Mouse (Mus musculus) granulocyte monocyte progenitor cell, adult 5-6 weeks (primary cell): ENCODE results near the gene Hoxa5. TPM values are rescaled to one million over a fixed set of nuclear protein-coding genes. Genes with fewer than 3 reads are reported as not detected.
A peak's percentile ranks its signal among the peaks of the same experiment; 100 is the strongest.

ENCODE experiments used
- ATAC-seq: replicated peaks from 2 replicates; pipeline ENCODE4 v1.8.0; 2016; ENCODE audit warnings: mild to moderate bottlenecking, moderate TSS enrichment, inconsistent platforms; ENCODE audit not compliant: poor library complexity, severe bottlenecking
- total RNA-seq, 2 experiments: library from RNA; stranded (forward) in 1 of 2; stranded (reverse) in 1 of 2; fragments of 200-712, 200-1000 nt in 1 of 2; fragments of >200 nt in 1 of 2; fragmentation: Nextera tagmentation in 1 of 2; gene quantifications; 2 replicates each; pipeline ENCODE4 v1.2.3; 2014 to 2017

Gene Hoxa5
- 2.3 and 2.8 TPM in 2 replicates for total RNA-seq (2014; fragmentation: Nextera tagmentation)
- 0.36 and 0.43 TPM in 2 replicates for total RNA-seq (2017)

- ATAC-seq: peak; percentile 64
Measured at GRCm38 (mm10) chr6:52204050-52204752, at the start of gene Hoxa5. Gene Hoxa5, minus strand, starts transcription at chr6:52204587.

GRCm38 (mm10) chr6:52253511-52254500 lies 49.4 kb upstream of the Hoxa5 start:
- ATAC-seq: peak; percentile 14; the same call in 1 of the 2 replicates

DNA sequence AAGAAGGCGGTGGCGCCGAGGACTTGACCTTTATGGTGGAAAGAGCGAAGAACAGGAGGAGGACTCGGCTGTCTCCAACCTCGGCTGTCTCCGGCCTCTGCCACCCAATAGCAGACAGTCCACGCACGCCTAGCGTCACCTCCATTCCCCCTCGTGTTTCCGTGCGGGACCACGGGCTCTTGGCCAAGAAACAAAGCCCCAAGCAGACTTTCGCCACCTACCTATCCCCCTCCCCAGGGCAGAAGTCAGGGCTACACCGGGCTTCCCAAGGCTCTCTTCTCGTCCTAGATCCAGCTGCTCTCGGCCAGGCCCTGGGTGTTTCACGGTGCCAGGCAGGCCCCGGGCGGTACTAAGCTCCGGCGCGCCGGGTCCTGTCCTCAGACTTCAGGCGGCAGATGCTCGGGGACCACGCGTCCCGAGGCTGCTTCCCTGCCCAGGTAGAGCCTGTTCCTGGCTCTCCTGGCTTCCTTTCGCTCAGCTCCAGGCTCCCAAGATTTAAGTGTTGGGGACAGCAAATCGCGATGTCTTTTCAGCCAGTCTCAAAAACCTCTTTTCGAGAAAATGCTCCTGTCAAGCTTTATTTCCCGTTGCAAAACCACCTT lies 48.5 kb upstream of the Hoxa5 start:
- 0 out of 2 replicates have a peak, but pooled peaks have one; percentile 15 for ATAC-seq

DNA sequence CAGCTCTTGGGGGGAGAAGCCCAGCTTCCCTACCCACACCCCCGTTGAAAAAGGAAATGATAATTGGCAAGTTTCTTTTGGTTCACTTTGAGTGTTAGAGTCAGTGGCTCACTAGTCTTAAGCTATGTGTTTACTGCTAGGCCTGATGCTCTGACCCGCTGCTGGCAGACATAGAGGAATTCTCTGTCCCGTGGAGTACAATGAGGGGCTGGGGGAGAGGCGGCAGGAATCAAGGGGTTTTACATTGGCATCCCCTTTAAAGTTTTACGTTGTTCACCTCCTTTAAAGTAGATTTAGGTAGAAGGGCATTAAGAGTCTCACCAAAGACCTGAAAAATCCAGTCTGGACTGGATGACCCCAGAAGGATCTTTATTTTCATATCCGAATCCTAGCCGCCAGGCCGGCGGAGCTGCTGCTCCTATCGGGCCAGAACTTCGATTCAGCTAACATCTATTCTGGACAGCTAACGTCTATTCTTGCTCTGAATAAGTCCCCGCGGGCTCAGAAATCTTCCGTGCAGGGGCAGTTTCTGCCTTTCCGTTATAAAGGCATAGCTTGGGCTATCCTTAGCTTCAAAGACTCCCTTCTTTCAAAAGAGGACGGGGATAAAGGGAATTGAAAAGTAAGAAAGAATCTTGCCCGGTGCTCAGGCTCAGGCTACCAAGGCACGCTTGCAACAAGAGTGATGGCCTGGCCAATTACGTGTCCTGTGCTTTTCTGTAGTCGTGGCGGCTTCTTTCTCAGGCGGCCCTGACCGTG lies 47.8 kb upstream of the Hoxa5 start:
- no peak for ATAC-seq

GRCm38 (mm10) chr6:52251177-52251879 lies 46.9 kb upstream of the Hoxa5 start:
- no peak for ATAC-seq

GRCm38 (mm10) chr6:52249826-52250225 lies 45.4 kb upstream of the Hoxa5 start:
- ATAC-seq: no peak

- ATAC-seq: no peak
Measured at GRCm38 (mm10) chr6:52249415-52249738, 45.0 kb upstream of the Hoxa5 start.

DNA sequence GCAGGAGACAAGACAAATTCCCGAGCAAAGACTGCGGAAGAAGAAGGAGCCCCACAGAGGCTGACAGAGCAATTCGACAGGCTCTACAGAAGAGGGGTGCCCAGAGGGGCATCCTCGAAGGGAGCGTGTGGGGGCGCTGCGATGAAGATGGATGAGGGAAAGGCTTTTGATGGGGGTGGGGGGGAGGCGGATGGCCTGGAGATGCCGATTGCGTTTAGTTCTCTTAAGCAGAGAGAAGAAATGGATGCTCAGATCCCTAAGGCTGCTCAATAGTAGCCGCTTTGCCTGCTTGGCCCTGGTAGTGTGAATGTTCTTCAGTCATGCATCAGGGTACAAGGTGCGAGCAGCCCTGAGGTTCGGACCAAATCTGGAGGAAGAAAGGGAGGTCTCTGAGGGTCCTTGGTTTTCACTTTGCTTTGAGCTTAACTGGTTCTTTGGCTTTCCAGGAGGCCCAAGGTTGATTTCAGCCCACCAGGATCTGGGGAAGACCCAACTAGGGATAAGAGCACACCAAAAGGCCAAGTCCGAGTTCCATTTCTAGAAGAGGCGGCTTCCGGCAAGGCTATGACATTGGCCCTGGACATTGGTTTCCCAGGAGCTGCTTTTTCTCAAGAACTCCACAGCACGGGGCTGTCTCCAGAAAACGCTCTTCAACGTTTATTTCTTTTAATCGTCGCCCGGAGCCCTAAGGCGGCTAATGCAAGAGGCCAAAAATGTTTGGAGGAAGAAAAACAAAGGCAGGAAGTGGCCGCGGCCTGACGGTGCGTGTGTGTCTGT lies 44.4 kb upstream of the Hoxa5 start:
- no peak for ATAC-seq

- no peak for ATAC-seq
Measured at GRCm38 (mm10) chr6:52247766-52248637, 43.6 kb upstream of the Hoxa5 start.

GRCm38 (mm10) chr6:52246916-52247315 lies 42.5 kb upstream of the Hoxa5 start:
- no peak for ATAC-seq

- peak; percentile 76 for ATAC-seq
Measured at GRCm38 (mm10) chr6:52246403-52246803, 42.0 kb upstream of the Hoxa5 start.

GRCm38 (mm10) chr6:52245757-52246142 lies 41.4 kb upstream of the Hoxa5 start, which contains the start of gene Hoxa11:
Gene Hoxa11, minus strand, starts transcription at chr6:52245810.
- peak; percentile 15; the same call in 1 of the 2 replicates for ATAC-seq

DNA sequence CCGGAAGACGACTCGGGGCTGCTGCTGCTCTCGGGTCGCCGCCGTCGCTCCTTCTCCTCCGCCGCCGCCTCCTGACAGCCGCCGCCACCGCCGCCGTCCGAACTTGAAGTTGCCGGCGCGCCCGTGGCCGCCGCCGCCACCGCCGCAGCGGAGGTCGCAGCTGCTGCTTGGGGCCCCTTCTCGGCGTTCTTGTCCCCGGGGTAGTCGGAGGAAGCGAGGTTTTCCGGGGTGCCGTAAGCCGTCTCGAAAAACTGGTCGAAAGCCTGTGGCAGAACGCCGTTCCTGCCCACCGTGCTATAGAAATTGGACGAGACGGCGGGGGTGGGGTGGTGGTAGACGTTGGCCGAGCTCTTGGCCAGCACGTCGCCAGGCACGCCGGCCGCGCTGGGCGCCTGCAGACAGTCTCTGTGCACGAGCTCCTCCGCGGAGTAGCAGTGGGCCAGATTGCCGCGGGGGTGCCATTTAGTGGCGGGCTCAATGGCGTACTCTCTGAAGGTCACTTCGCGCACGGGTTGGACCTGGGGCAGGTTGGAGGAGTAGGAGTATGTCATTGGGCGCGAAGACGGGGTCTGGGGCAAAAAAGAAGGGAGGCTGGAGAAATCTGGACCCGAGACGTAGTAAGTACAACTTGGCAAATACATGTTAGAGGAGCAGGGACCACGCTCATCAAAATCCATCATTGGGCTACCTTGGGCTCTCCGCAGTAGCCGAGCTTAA lies 40.8 kb upstream of the Hoxa5 start:
- ATAC-seq: 0 out of 2 replicates have a peak, but pooled peaks have one; percentile 10

DNA sequence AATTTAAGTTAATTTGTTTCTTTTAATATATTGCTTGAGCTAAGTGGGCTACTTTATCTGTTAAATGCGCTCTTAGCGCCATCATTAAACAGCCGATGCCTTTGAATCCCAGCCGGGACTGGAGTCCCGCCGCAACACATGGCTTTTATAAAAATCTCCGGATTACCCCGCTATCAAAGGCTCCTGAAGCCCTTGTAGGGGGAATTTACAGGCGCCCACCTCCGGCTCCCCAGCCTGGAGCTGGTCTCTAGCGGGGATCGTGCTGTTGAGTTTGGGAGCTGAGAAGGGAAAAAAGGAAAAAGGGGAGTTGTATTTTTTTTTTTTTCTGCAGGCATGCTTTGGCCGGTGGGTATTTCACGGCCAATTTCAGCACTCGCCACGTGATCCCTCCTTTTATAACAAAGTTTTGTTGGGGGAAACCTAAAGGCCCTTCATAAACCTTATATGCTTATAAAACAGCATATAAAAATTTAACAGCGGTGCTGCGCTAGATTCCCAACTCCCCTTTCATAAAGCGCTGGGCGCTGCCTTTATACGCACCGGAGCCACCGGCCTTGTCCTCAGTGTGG lies 40.2 kb upstream of the Hoxa5 start:
- ATAC-seq: no peak

GRCm38 (mm10) chr6:52243681-52244121 lies 39.3 kb upstream of the Hoxa5 start:
- no peak for ATAC-seq

DNA sequence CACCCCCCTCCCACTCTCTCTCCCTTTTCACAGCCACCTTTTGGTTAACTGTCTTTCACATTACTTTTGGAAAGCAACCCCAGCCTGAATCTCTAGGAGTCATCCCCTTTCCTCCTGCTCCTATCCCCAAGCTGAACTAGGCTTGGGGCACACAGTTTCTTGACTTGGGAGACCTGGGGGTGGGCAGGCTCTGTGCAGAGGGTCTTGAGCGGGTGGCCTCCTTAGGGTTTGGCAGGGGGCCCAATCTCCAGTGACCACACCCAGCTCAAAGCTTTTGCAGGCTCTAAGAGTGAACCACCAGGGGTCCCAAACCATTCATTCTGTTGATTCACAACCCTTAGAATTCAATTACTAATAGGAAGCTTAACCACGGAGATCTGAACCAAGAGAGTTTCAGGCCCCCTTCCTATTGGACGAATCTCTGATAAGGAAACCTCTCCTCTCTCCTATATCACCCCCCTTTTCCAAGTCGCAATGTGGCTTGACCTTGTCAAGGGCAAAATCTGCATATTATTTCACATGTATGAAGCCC lies 38.5 kb upstream of the Hoxa5 start:
- ATAC-seq: no peak
